Mouse (Mus musculus): ENCODE measurements around the gene Dner. TPM values are rescaled to one million over a fixed set of nuclear protein-coding genes. Genes with fewer than 3 reads are reported as not detected.

Gene Dner
- polyA plus RNA-seq, 1 experiment from 2014 or later: 1.1 TPM

DNA sequence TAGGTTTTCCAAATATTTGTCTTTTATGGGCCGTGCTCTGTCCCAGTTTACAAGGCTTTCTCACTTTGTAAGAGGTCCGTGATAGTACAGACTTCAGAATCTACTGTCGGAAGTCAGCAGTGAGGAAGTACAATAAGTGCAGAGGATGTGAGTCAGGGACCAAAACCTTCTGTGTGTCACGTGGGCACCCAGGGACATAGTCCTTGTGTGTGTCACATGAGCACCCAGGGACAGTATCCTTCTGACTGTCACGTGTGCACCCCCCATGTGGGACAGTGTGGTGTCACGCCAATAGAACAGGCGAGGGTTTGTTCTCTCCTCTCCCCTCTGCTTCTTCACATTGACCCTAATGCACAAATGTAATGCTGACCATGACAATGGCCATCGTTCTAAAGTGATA lies 134.2 kb downstream of the Dner start:
- Histone ChIP-seq H3K27me3 (ENCODE audit: control insufficient read depth, insufficient read depth, low read length) (no peaks in the 10 kb centered on the region), H3K4me1 (ENCODE audit: control insufficient read depth, insufficient read depth, low read length) (no peaks in the 10 kb centered on the region), H3K36me3 (ENCODE audit: control insufficient read depth, insufficient read depth, low read length) (no peaks in the 10 kb centered on the region), H3K9me3 (ENCODE audit: control insufficient read depth, low read length) (no peaks in the 10 kb centered on the region), H3K4me3 (ENCODE audit: low read length) (no peak overlapping the region), H3K9ac (ENCODE audit: low read depth, low read length) (no peak overlapping the region), H3K27ac (ENCODE audit: low read depth, low read length) (no peak overlapping the region), H3K4me2 (replicated peaks; ENCODE audit: low read depth, low read length) (no peak overlapping the region)
- no peak for ATAC-seq (ENCODE audit: low FRiP score, low TSS enrichment)
- WGBS: 78% methylated on average over 8 of the region's 8 CpGs

DNA sequence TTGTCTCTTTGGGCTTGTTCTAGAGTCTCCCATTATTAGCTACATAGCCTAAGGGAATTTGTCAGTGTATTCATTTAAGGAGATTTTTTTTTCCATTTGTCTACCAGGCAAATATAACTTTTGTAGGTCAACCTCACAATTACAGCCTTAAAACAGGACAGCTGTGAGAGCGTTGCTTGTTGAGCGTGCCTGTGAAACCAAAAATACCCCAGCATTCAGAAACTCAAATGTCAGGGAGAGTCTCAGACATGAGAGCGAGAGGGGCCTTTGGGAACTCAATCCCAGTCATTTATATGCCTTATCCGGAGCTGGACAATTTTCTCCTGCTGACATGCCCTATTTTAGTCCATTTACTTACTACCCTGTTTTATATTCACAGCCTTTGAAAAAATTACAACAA lies 134.6 kb downstream of the Dner start:
- Histone ChIP-seq H3K4me1 (ENCODE audit: control insufficient read depth, insufficient read depth, low read length) (no peaks in the 10 kb centered on the region), H3K36me3 (ENCODE audit: control insufficient read depth, insufficient read depth, low read length) (no peaks in the 10 kb centered on the region), H3K9ac (ENCODE audit: low read depth, low read length) (no peak overlapping the region), H3K4me2 (replicated peaks; ENCODE audit: low read depth, low read length) (no peak overlapping the region), H3K9me3 (ENCODE audit: control insufficient read depth, low read length) (no peaks in the 10 kb centered on the region), H3K27me3 (ENCODE audit: control insufficient read depth, insufficient read depth, low read length) (no peaks in the 10 kb centered on the region), H3K4me3 (ENCODE audit: low read length) (no peak overlapping the region), H3K27ac (ENCODE audit: low read depth, low read length) (no peak overlapping the region)
- WGBS: 66% methylated on average over 4 of the region's 4 CpGs
- no peak for ATAC-seq (ENCODE audit: low FRiP score, low TSS enrichment)

DNA sequence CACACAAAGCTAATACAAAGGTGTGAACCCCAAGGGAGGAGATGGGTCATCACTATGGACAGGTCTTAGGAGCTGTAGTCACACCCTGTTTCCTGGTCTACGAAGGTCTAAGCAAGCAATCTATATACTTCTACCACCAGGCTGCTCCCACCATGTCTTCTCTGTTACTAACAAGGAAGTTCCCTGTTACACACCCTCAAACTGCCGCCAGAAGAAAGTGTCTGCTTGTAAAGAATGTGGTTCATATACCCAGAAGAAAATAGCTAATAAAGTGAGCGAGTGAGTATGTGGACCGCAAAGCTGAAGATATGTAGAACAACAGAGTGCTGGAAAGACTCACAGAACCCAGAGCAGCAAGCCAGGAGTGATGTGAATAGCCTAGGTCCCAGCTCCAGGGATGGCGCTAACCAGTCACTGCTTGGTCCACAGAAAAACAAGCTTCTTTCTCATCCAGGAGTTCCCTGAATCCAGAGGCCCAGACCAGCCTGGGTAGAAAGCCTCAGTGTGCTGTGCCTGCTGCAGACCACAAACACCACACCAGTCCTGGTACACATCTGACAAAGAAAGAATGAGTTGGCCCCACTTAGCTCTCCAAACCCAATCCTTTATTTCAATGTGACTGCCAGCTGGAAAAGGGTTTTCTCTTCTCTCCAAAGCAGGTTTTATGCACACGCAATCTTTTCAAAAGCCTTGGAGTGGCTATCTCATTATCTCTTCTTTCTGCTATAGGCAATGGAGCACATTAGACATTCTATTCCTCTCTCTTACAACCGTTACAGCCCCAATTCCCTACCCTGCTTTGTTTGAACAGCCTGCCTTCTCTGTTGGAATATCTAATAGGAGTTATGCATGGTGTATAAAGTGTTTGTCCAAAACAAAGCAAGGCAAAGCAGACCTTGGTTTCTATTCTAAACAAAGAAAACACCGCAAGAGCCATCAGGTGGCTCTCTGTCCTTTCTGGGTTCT lies 139.2 kb downstream of the Dner start:
- WGBS: 85% methylated on average over 8 of the region's 8 CpGs
- ATAC-seq (ENCODE audit: low FRiP score, low TSS enrichment): no peak
- Histone ChIP-seq H3K9me3 (ENCODE audit: control insufficient read depth, low read length) (0 out of 2 replicates have a peak, but pooled peaks cover 2% of the 10 kb centered on the region), H3K27me3 (ENCODE audit: control insufficient read depth, insufficient read depth, low read length) (no peaks in the 10 kb centered on the region), H3K4me2 (replicated peaks; ENCODE audit: low read depth, low read length) (no peak overlapping the region), H3K36me3 (ENCODE audit: control insufficient read depth, insufficient read depth, low read length) (no peaks in the 10 kb centered on the region), H3K9ac (ENCODE audit: low read depth, low read length) (no peak overlapping the region), H3K4me3 (ENCODE audit: low read length) (no peak overlapping the region), H3K4me1 (ENCODE audit: control insufficient read depth, insufficient read depth, low read length) (no peaks in the 10 kb centered on the region), H3K27ac (ENCODE audit: low read depth, low read length) (no peak overlapping the region)

DNA sequence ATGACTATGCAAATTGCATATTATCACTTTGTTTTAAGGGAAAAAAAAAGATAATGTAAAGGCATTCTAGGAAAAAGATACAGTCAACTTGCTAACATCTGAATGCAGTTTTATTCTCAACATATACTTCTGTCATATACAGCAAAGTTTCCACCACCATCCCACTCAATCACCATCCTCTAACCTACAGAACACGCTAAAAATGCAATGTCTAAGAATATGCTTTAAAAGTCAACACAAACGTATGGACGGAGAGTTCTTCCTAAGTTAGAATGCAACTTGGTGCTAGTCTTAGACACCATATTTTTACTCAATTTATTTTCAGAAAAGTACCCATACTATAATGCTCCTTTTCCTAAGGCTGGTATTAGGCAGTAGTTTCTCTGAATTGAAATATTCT lies 144.0 kb downstream of the Dner start:
- Histone ChIP-seq H3K27ac (ENCODE audit: low read depth, low read length) (no peak overlapping the region), H3K9ac (ENCODE audit: low read depth, low read length) (no peak overlapping the region), H3K4me3 (ENCODE audit: low read length) (no peak overlapping the region), H3K4me2 (replicated peaks; ENCODE audit: low read depth, low read length) (no peak overlapping the region), H3K27me3 (ENCODE audit: control insufficient read depth, insufficient read depth, low read length) (no peaks in the 10 kb centered on the region), H3K36me3 (ENCODE audit: control insufficient read depth, insufficient read depth, low read length) (no peaks in the 10 kb centered on the region), H3K4me1 (ENCODE audit: control insufficient read depth, insufficient read depth, low read length) (no peaks in the 10 kb centered on the region), H3K9me3 (ENCODE audit: control insufficient read depth, low read length) (0 out of 2 replicates have a peak, but pooled peaks cover 2% of the 10 kb centered on the region)
- no peak for ATAC-seq (ENCODE audit: low FRiP score, low TSS enrichment)
- 95% methylated on average over 3 of the region's 3 CpGs for WGBS

DNA sequence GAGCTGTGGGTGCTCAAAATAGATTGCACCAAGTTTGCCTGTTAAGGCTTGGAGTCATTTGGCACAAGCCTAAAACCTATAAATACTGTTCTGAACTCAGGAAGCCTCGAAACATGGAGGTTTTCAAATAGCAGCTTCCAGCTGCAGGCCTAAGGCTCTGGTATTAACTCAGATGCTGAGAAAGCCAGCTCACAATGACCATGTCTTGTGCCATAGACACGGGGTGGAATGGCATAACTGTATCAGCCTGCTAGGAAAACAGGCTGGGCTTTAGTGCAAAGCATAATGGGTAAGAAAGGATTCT lies 146.0 kb downstream of the Dner start:
- no peak overlapping the region; the same call in 1 of the 2 replicates for H3K27ac ChIP-seq (ENCODE audit: low read depth, low read length)
- H3K36me3 ChIP-seq (ENCODE audit: control insufficient read depth, insufficient read depth, low read length): no peaks in the 10 kb centered on the region
- H3K27me3 ChIP-seq (ENCODE audit: control insufficient read depth, insufficient read depth, low read length): no peaks in the 10 kb centered on the region
- ATAC-seq (ENCODE audit: low FRiP score, low TSS enrichment): no peak
- 0 out of 2 replicates have a peak, but pooled peaks cover 2% of the 10 kb centered on the region for H3K9me3 ChIP-seq (ENCODE audit: control insufficient read depth, low read length)
- no peak overlapping the region for H3K9ac ChIP-seq (ENCODE audit: low read depth, low read length)
- WGBS: 48% methylated on average over 2 of the region's 2 CpGs
- H3K4me3 ChIP-seq (ENCODE audit: low read length): no peak overlapping the region
- no peak overlapping the region for H3K4me2 ChIP-seq (replicated peaks; ENCODE audit: low read depth, low read length)
- no peaks in the 10 kb centered on the region for H3K4me1 ChIP-seq (ENCODE audit: control insufficient read depth, insufficient read depth, low read length)

DNA sequence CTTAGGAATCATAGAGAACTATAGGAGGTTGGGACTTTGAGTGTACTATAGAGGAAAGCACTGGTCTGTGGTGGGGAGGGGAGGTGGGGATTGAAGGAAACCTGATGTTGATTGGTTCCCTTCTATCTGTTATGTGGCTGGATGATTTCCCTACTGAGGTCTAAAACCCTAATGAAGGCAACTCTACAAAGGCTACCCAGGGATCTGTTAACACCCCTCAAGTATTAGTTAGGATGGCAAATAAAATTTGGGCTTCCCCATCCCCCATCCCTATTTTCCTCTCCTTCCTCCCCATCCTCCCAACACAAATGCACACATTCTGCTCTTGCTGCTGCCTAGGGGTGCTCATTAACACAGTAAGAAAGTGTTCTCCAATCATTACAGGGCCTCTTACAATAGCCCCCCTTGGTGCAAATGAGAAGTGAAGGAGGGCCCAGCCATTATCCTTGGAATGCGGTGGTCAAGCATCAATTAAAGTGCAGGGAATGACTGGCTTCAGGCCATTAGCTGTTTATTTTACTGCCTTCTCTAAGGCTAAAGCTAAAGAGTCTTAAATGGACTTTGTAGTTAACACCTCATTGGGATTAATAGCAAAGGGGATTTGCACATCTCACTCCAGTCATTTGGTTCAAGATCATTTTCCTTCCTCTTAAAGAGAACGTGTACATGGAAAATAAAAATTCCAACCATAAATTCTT lies 146.5 kb downstream of the Dner start:
- H3K27ac ChIP-seq (ENCODE audit: low read depth, low read length): no peak overlapping the region
- 7% methylated on average over 2 of the region's 2 CpGs for WGBS
- no peaks in the 10 kb centered on the region for H3K36me3 ChIP-seq (ENCODE audit: control insufficient read depth, insufficient read depth, low read length)
- no peak overlapping the region for H3K9ac ChIP-seq (ENCODE audit: low read depth, low read length)
- H3K4me1 ChIP-seq (ENCODE audit: control insufficient read depth, insufficient read depth, low read length): no peaks in the 10 kb centered on the region
- no peak overlapping the region for H3K4me2 ChIP-seq (replicated peaks; ENCODE audit: low read depth, low read length)
- H3K4me3 ChIP-seq (ENCODE audit: low read length): no peak overlapping the region
- ATAC-seq (ENCODE audit: low FRiP score, low TSS enrichment): peak; percentile 68; the same call in 1 of the 2 replicates
- no peaks in the 10 kb centered on the region for H3K27me3 ChIP-seq (ENCODE audit: control insufficient read depth, insufficient read depth, low read length)
- H3K9me3 ChIP-seq (ENCODE audit: control insufficient read depth, low read length): 0 out of 2 replicates have a peak, but pooled peaks cover 2% of the 10 kb centered on the region

DNA sequence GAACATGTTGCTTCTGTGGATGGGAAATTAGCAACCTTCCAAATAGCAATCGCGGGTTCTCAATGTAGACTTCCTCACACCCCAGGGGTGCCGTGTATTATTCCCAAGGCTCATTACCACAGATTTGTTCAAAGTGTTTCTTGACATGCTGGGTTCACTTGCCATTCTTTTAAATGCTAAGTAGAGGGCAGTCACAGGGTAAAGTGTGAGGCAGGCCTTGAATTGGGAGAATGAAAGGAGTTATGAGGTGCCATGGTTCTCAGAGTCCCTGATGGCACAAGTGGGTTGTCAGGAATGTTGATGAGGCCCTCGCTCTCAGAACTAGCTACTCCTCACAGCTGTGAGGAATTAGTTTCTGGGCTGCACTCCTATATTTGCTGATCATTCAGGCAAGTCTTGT lies 160.0 kb downstream of the Dner start:
- ATAC-seq (ENCODE audit: low FRiP score, low TSS enrichment): no peak
- Histone ChIP-seq H3K27ac (ENCODE audit: low read depth, low read length) (no peak overlapping the region), H3K9me3 (ENCODE audit: control insufficient read depth, low read length) (no peaks in the 10 kb centered on the region), H3K27me3 (ENCODE audit: control insufficient read depth, insufficient read depth, low read length) (no peaks in the 10 kb centered on the region), H3K4me2 (replicated peaks; ENCODE audit: low read depth, low read length) (no peak overlapping the region), H3K36me3 (ENCODE audit: control insufficient read depth, insufficient read depth, low read length) (no peaks in the 10 kb centered on the region), H3K4me3 (ENCODE audit: low read length) (no peak overlapping the region), H3K9ac (ENCODE audit: low read depth, low read length) (no peak overlapping the region), H3K4me1 (ENCODE audit: control insufficient read depth, insufficient read depth, low read length) (no peaks in the 10 kb centered on the region)
- WGBS: 67% methylated on average over 4 of the region's 4 CpGs

DNA sequence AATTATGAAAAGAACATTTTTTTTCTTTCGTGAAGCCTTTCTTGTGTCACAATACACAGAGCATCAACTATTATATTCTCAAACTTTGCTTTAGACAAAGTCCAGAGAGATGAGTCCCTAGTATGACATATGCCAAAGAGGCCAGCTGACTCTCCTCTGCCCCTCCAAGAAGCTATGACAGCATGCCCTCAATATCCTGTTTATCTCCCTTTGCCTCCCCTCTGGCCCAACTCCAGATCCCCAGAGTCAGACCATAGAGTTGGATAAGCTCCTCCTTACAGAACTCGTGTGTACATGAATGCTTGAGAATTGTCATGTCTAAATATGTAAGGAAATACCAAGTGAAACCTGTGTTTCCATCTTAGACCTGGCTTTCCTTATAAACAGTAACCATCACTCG lies 170.5 kb downstream of the Dner start:
- Histone ChIP-seq H3K9me3 (ENCODE audit: control insufficient read depth, low read length) (no peaks in the 10 kb centered on the region), H3K4me1 (ENCODE audit: control insufficient read depth, insufficient read depth, low read length) (no peaks in the 10 kb centered on the region), H3K4me2 (replicated peaks; ENCODE audit: low read depth, low read length) (no peak overlapping the region), H3K27me3 (ENCODE audit: control insufficient read depth, insufficient read depth, low read length) (no peaks in the 10 kb centered on the region), H3K9ac (ENCODE audit: low read depth, low read length) (no peak overlapping the region), H3K27ac (ENCODE audit: low read depth, low read length) (no peak overlapping the region), H3K4me3 (ENCODE audit: low read length) (no peak overlapping the region), H3K36me3 (ENCODE audit: control insufficient read depth, insufficient read depth, low read length) (no peaks in the 10 kb centered on the region)
- 76% methylated on average over 3 of the region's 3 CpGs for WGBS
- ATAC-seq (ENCODE audit: low FRiP score, low TSS enrichment): no peak

DNA sequence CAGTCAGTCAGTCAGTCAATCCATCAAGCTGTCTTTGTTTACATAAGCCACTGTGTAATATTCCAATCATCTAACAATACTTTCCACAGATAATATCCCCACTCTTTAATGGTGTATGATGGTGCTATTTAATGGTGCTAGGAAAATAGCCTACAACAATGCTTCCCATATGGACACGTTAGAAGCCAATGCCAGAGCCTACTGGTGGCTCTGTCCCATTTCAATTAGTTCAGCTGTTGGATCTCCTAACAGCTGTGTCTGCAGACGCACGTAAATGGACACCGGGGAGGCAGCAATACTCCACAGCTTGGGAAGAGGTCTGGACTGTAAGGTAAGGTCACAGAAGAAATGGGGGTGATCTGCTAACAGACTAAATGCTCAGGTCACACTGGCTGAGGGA lies 171.6 kb downstream of the Dner start:
- WGBS: 63% methylated on average over 4 of the region's 4 CpGs
- no peak overlapping the region for H3K4me3 ChIP-seq (ENCODE audit: low read length)
- H3K27me3 ChIP-seq (ENCODE audit: control insufficient read depth, insufficient read depth, low read length): no peaks in the 10 kb centered on the region
- H3K4me2 ChIP-seq (replicated peaks; ENCODE audit: low read depth, low read length): no peak overlapping the region
- ATAC-seq (ENCODE audit: low FRiP score, low TSS enrichment): no peak
- no peaks in the 10 kb centered on the region for H3K36me3 ChIP-seq (ENCODE audit: control insufficient read depth, insufficient read depth, low read length)
- no peak overlapping the region for H3K9ac ChIP-seq (ENCODE audit: low read depth, low read length)
- H3K9me3 ChIP-seq (ENCODE audit: control insufficient read depth, low read length): no peaks in the 10 kb centered on the region
- no peak overlapping the region for H3K27ac ChIP-seq (ENCODE audit: low read depth, low read length)
- no peaks in the 10 kb centered on the region for H3K4me1 ChIP-seq (ENCODE audit: control insufficient read depth, insufficient read depth, low read length)
